Mouse (Mus musculus) thymus, adult 2 months (tissue): ENCODE measurements around the gene Eif1b.

Experiments used
- CTCF ChIP-seq: fragments of 200-500 bp; IDR thresholded peaks from 2 replicates; pipeline ENCODE4 v1.5.1; 2012; ENCODE audit warnings: mild to moderate bottlenecking, control low read depth, low read length, moderate library complexity, borderline replicate concordance; ENCODE audit not compliant: control insufficient read depth, poor library complexity, insufficient read depth; ENCODE audit errors: extremely low read depth
- POLR2A ChIP-seq: fragments of 200-500 bp; IDR thresholded peaks from 2 replicates; pipeline ENCODE4 v1.6.1; 2012; ENCODE audit warnings: mild to moderate bottlenecking, low read length, control low read depth, moderate library complexity; ENCODE audit not compliant: control insufficient read depth, poor library complexity, insufficient read depth; ENCODE audit errors: extremely low read depth

DNA sequence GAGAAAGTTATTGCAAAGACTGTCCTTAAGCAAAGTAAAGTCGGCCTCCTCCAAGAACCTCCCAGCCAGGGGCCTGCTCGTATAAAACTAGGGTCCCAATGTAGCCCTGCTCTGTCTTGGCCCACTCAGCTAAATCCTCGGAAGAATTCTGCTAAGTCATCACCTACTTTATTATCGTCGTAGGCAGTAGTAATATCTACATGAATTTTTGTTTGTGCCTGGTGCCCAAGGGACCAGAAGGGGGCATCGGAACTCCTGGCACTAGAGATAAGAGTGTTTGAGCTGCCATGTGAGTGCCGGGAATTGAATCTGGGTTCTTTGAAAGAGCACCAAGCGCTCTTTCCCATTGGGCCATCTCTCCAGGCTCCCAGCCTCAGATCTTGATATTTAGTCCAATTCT, 35.9 kb downstream of the Eif1b start:
- TF ChIP-seq CTCF = no peak
- no peak for TF ChIP-seq POLR2A
